Mouse (Mus musculus): Measurements from ENCODE around the gene Spon1. TPM values are rescaled to one million over a fixed set of nuclear protein-coding genes. Genes with fewer than 3 reads are reported as not detected.

The Spon1 gene
- total RNA-seq, 2 experiments from 2014 or later: 35.6 to 38.3 TPM

DNA sequence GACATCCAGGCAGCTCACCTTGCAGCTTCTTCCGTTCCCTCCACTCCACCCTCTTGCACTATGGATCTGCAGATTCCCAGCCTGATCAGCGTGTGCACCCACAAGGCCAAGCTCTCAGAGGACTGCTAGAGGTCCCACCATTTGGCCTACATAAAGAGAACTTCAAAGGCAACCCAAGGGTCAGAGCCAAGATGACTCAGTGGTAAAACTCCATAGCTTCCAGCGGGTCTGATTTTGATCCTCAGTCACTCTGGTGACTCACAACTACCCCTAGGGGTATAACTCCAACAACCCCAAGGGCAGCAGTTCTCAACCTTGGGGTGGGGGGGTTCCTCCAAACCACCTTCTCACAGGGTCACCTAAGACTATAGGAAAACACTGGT is 304.7 kb downstream of the Spon1 start:
- DNase-seq (ENCODE audit: low spot score in 2 of 2): no peak
- intact Hi-C loops (cut with DNase I): no loop called here

- intact Hi-C loops (cut with DNase I): no loop called here
- DNase-seq (ENCODE audit: low spot score in 2 of 2): no peak
Observed at GRCm38 (mm10) chr7:114071395-114071794, 305.6 kb downstream of the Spon1 start.

DNA sequence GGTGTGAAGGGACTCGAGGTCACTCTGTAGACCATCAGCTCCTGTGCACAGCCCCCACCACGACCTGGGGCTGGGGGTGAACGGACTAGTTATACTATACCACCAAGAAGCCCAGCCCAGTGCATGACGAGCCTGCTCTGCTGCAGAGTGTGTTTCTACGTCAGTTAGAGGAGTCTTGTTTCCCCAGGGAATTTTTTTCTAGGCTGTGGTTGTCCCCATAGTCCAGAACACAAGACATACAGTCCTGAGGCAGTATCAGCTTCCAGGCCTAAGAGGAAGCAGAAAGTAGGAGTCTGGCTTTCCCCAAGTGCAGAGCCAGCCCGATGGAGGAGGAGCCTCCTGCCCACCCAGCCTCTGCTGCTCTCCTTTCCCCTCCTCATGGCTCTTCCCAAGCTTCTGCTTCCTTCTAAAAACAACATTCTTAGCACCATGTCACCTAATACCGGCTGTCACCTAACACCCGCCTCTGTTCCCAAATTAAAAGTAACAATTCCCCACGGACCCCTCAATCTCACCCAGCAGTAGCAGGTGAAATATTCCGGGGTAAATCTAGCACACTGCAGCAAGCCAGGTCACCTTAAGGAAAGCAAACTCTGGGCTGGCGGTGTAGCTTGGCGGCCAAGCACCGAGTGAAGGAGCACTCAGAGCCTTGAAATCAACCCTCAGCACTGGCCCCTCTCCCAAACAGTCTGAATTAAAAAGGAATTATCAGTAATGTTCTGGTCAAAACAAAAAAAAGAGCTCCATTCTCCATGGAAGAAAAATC is 306.2 kb downstream of the Spon1 start:
- DNase-seq (ENCODE audit: low spot score in 2 of 2): peak; percentile 42 to 78

DNA sequence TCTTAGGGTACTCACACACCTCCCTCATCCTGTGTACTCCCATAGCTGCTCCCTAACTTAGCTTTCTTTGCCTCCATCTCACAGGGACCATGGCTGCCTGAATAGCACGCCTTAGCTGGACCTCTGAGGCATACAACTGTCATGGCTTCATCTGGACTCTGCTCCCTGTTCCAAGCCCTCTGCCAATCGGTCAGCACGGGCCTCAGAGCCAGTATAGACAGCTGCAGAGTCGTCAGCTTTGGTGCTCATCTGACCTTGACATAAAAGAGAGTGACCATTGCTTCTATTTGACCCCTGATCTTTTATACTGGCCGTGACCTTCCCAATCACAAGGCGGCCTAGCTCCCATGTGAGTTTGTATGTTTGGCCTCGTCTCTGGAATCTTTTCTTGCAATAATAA is 308.3 kb downstream of the Spon1 start:
- DNase-seq (ENCODE audit: low spot score in 2 of 2): no peak
- intact Hi-C loops (cut with DNase I): no loop called here

More for the DNA sequence above, 306.2 kb downstream of the Spon1 start:
- intact Hi-C loops (cut with DNase I): no loop called here

GRCm38 (mm10) chr7:114074595-114074994 is 308.8 kb downstream of the Spon1 start:
- DNase-seq (ENCODE audit: low spot score in 2 of 2): no peak
- intact Hi-C loops (cut with DNase I): no loop called here

GRCm38 (mm10) chr7:114079343-114079742 is 313.5 kb downstream of the Spon1 start:
- DNase-seq (ENCODE audit: low spot score in 2 of 2): no peak
- intact Hi-C loops (cut with DNase I): no loop called here

GRCm38 (mm10) chr7:114080250-114080649 is 314.5 kb downstream of the Spon1 start:
- intact Hi-C loops (cut with DNase I): loop anchor here (5.0 kb wide), 1 partner anchor 57 kb away; no protein-coding TSS in a partner anchor
- DNase-seq (ENCODE audit: low spot score in 2 of 2): no peak

DNA sequence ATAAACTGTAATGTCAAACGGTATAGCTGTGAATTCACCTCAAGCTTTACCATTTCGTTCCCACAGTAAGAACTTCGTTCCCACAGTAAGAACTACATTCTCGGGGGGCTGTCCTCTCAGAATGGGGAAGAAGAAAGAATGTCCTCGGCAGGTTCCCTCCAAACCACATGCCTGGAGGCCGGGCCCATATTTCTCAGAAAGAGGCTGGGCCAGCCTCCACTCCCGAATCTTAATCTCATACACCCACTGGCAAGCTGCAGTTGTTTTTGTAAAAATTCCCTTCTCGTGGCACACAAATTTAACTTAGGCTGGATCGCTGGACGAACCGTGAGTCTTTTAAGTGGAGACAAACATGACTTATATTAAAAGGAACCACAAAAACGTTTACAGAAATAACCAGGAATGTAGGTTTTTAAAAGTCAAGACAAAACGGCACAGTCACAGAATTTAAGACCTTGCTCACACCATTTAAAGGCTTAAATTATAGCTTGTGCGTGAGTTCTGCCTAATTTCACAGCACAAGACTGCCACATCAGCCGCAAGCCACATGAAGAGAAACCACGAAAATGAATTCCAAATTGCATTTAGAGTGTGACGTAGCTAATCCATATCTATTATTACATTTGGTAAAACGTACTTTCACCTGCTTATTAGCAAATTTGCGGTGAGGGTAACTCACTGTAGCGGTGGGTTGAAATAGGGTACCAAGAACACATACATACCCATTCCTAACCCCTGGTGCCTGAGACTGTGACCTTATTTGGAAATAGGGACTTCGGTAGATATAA is 316.0 kb downstream of the Spon1 start:
- peak in 1 of 2 experiments; percentile 74 for DNase-seq (ENCODE audit: low spot score in 2 of 2)
- intact Hi-C loops (cut with DNase I): loop anchor here (5.0 kb wide), 1 partner anchor 55 kb away; no protein-coding TSS in a partner anchor

DNA sequence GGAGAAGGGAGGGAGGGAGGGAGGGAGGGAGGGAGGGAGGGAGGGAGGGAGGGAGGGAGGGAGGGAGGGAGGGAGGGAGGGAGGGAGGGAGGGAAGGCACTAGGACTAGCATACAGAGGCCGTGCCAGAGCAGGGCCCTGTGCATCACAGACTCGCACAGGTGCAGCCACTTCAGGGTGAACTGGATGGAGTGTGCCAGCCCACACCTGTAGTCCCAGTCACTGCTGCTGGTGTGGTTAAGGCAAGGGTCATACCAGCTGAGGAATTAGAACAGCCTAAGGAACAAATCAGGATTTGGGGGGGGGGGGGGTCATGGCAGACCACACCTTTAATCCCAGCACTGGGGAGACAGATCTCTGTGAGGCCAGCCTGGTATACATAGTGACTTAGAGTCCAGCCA is 317.3 kb downstream of the Spon1 start:
- intact Hi-C loops (cut with DNase I): loop anchor here (5.0 kb wide), 1 partner anchor 54 kb away; no protein-coding TSS in a partner anchor
- DNase-seq (ENCODE audit: low spot score in 2 of 2): no peak

DNA sequence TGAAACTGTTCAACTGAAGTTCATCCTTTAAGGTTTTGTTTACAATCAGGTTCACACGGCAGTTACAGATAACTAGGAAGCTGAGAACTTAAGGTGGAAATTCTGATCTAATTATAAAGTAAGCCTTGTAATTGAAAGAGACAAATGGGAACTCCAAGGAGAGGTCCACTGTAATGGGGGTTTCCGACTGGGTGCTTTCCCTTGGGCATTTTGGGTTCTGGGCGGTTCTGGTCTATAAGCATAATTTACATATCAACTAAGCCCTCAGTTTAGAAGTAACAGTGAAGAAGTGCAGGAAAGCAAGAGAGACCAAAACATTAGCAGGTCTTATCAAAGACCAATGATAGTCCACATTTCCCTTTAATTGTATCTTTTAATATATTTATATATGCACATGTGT is 318.0 kb downstream of the Spon1 start:
- intact Hi-C loops (cut with DNase I): loop anchor here (5.0 kb wide), 1 partner anchor 54 kb away; no protein-coding TSS in a partner anchor
- DNase-seq (ENCODE audit: low spot score in 2 of 2): no peak

- intact Hi-C loops (cut with DNase I): no loop called here
- DNase-seq (ENCODE audit: low spot score in 2 of 2): no peak
Observed at GRCm38 (mm10) chr7:114086021-114086710, 320.4 kb downstream of the Spon1 start.

DNA sequence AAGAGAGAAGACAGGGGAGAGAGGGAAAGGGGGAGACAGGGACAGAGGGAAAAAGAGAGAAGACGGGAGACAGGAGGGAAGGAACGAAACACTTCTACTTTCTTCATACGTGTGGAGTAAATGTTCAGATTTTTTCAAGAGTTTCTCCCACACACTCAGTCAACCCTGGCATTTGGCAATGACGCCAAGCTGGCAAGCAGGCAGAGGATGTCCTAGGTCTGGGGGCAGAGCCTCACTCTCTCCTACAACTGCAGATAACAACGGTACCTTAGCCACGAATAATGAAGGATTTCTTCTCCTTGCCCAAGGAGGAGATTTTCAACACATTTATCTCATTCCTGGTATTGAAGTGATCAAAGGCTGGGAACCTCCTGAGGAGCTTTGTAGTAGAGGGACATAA is 321.5 kb downstream of the Spon1 start:
- intact Hi-C loops (cut with DNase I): no loop called here

GRCm38 (mm10) chr7:114087986-114088385 is 322.2 kb downstream of the Spon1 start:
- DNase-seq (ENCODE audit: low spot score in 2 of 2): no peak

More for the DNA sequence above, 321.5 kb downstream of the Spon1 start:
- DNase-seq (ENCODE audit: low spot score in 2 of 2): peak in 1 of 2 experiments; percentile 69

DNA sequence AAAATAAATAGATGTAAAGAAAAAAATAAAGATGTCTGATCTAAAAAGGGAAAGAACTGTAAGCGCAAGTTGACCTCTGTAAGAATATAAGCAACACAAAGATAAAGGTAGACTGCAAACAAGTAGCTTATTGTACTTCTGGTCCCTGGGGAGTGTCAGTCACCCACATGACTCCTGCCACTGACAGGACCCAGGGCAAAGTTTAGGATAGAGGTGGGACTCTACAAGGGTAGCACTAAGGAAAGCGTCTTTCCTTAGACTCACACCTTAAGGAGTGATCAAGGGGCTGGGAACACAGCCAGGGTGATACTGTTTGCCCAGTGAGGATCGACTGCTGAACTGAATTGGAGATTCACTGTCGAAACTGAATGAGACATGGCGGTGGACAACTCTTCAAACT is 323.1 kb downstream of the Spon1 start:
- DNase-seq (ENCODE audit: low spot score in 2 of 2): no peak
- intact Hi-C loops (cut with DNase I): no loop called here

More at GRCm38 (mm10) chr7:114087986-114088385, 322.2 kb downstream of the Spon1 start:
- intact Hi-C loops (cut with DNase I): no loop called here

DNA sequence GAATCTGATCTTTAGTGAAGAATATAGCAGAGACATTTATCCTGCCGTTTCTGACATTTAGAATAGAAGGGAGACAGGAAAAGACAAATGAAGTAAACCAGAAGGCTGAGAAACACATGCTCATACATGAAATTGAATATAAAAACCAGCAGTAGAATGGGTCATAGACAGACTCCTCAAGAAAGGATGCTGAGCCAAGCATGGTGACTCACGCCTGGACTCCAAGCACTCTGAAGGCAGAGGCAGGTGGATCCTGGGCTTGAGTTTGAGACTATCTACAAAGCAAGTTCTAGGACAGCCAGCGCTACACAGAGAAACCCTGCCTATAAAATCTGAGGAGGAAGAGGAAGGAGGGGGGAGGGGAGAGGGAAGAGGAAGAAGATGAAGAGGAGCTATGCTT is 324.4 kb downstream of the Spon1 start:
- peak in 1 of 2 experiments; percentile 59 for DNase-seq (ENCODE audit: low spot score in 2 of 2)
- intact Hi-C loops (cut with DNase I): no loop called here

DNA sequence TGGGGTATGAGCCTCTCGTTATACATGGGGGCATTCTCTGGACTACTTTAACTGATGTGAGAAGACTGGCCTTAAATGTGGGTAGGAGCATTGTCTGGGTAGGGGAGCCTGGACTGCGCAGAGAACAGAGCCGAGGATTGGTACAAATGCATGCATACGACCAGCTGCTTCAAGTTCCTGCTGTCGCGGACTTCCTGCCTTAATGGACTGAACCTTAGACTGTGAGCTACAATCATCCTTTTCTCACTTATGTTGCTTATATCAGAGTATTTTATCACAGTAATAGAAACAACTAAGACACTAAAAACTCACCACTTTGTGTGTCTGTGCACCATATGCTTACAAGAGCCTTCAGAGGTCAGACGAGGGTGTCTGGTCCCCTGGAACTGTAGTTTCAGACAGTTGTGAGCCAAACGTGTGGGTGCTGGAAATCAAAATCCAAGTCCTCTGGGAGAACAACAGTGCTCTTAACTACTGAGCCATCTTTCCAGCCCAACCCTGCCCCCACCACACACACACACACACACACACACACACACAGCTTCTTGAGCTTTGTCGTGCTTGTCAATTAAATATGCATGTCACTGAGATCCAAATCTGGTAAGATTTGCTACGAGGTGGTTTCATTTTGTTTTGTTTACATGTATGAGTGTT is 325.2 kb downstream of the Spon1 start:
- intact Hi-C loops (cut with DNase I): no loop called here
- no peak for DNase-seq (ENCODE audit: low spot score in 2 of 2)

All from left cerebral cortex, postnatal 25 days (tissue).